Mouse (Mus musculus): ENCODE measurements around the gene Prkch.

DNA sequence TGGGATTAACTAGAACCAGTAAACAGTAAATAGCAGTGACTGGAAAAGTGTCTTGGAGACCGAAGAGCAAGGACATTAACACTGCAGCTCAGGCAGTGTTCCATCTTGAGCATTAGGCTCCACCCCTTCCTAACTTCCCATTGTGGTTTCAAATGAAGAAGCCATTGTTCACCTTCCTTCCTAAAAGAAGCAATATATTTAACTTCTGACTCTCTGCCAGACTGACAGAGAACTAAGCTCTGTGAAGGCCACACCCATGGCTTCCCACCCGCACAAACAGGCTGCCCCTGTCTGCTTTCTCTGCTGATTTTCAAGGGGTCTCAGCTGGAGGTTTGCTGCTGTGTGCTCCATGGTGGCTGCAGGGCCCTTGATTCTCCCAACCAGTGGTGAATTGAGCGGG, 86.9 kb downstream of the Prkch start:
- no peak for TF ChIP-seq CTCF (IDR thresholded peaks at IDR 0.05; ENCODE audit: low read depth, low read length)
- no peak for TF ChIP-seq GATA1 (IDR thresholded peaks at IDR 0.05; ENCODE audit: borderline replicate concordance, low read length)
